Mouse (Mus musculus): ENCODE measurements at regions not wholly inside any gene's neighbourhood (a gene's known extent, or its start where the extent isn't known, plus 50 kb on each side); places are given as distances from the start of the nearest gene placed in this dataset.

DNA sequence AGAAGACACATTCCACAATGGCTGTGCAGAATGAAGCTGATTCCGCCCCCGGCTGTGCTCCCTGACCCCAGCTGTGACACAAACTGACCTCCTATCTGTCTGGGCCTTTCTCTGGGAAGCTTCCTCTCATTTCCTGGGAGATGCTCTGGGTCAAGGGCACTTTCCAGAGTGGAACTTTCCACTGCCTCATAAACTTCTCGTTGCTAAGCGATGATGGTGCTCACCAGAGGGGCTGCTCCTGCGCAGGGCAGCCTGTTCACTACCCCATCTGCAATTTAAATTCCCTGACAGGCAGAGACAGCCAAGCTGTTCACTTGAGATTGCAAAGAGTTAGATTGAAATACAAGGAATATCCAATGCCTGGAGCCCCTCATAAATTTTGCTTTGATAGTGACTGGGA lies 116.7 kb upstream of the 1700012A03Rik start:
- H3K27ac ChIP-seq: no peak overlapping the region
- DNase-seq (ENCODE audit: low spot score): peak; percentile 77
- H3K9ac ChIP-seq (ENCODE audit: low read depth, low read length): no peak overlapping the region
- no peak overlapping the region for H3K4me3 ChIP-seq (replicated peaks; ENCODE audit: low read depth, low read length)
- no peaks in the 10 kb centered on the region for H3K36me3 ChIP-seq (ENCODE audit: insufficient read depth, low read length)
- H3K4me2 ChIP-seq (ENCODE audit: low read length): peak overlapping the region; percentile 36
- TF ChIP-seq CTCF (IDR thresholded peaks at IDR 0.05; ENCODE audit: low read depth): no peak
- H3K9me3 ChIP-seq (replicated peaks; ENCODE audit: low read length): no peaks in the 10 kb centered on the region
- 23% methylated on average over 5 of the region's 5 CpGs for WGBS
- no peak; the same call in 1 of the 2 replicates for ATAC-seq (replicated peaks; ENCODE audit: low FRiP score, low read depth)
- H3K4me1 ChIP-seq (replicated peaks; ENCODE audit: insufficient read depth, low read length): peaks cover 7% of the 10 kb centered on the region; the same call in 1 of the 2 replicates
- H3K27me3 ChIP-seq (ENCODE audit: insufficient read depth, low read length): no peaks in the 10 kb centered on the region

DNA sequence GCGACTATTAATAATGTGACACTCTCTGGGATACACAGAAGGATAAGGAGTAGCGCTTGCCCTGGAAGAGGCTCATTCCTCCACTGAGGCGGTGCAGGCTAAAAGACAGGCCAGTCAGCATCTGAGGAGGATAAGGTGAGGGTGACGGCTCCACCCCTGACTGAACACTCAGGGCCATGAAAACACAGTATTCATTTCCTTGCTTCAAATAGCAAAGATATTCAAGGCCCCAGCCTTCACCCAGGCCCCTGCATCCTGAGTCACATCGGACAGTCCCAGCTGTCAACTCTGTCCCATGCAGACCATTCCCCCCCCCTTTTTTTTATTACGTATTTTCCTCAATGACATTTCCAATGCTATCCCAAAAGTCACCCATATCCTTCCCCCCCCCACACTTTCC lies 118.9 kb upstream of the 1700012A03Rik start:
- Histone ChIP-seq H3K27ac (no peak overlapping the region), H3K4me2 (ENCODE audit: low read length) (no peak overlapping the region), H3K4me3 (replicated peaks; ENCODE audit: low read depth, low read length) (no peak overlapping the region), H3K27me3 (ENCODE audit: insufficient read depth, low read length) (no peaks in the 10 kb centered on the region), H3K36me3 (ENCODE audit: insufficient read depth, low read length) (no peaks in the 10 kb centered on the region), H3K4me1 (replicated peaks; ENCODE audit: insufficient read depth, low read length) (peaks cover 7% of the 10 kb centered on the region; the same call in 1 of the 2 replicates), H3K9me3 (replicated peaks; ENCODE audit: low read length) (no peaks in the 10 kb centered on the region), H3K9ac (ENCODE audit: low read depth, low read length) (no peak overlapping the region)
- ATAC-seq (replicated peaks; ENCODE audit: low FRiP score, low read depth) (no peak), DNase-seq (ENCODE audit: low spot score) (no peak)
- 73% methylated on average over 6 of the region's 6 CpGs for WGBS
- TF ChIP-seq CTCF (IDR thresholded peaks at IDR 0.05; ENCODE audit: low read depth): no peak

DNA sequence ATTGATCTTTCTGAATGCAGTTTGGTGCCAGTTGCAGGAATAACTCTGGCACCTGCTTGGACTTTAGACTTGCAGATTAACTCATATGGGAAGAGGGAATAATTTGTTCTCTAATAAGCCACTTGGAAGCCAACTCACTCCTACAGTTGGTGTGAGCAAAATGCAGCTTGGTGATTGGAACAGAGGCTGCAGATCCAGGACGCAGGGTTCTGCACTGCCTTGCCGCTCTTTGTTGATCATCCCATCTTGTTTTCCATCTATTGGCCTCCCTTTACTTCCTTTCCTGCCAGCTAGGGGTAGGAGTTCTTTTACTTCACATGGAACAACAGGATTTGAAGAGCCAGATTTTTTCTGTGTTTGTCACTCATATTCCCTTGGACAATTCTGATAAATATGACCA lies 120.9 kb upstream of the 1700012A03Rik start:
- 86% methylated on average over 2 of the region's 2 CpGs for WGBS
- H3K4me2 ChIP-seq (ENCODE audit: low read length): no peak overlapping the region
- no peak overlapping the region for H3K27ac ChIP-seq
- no peaks in the 10 kb centered on the region for H3K36me3 ChIP-seq (ENCODE audit: insufficient read depth, low read length)
- peaks cover 7% of the 10 kb centered on the region; the same call in 1 of the 2 replicates for H3K4me1 ChIP-seq (replicated peaks; ENCODE audit: insufficient read depth, low read length)
- no peaks in the 10 kb centered on the region for H3K27me3 ChIP-seq (ENCODE audit: insufficient read depth, low read length)
- H3K9ac ChIP-seq (ENCODE audit: low read depth, low read length): no peak overlapping the region
- H3K9me3 ChIP-seq (replicated peaks; ENCODE audit: low read length): no peaks in the 10 kb centered on the region
- DNase-seq (ENCODE audit: low spot score) (no peak), ATAC-seq (replicated peaks; ENCODE audit: low FRiP score, low read depth) (no peak)
- no peak overlapping the region for H3K4me3 ChIP-seq (replicated peaks; ENCODE audit: low read depth, low read length)
- TF ChIP-seq CTCF (IDR thresholded peaks at IDR 0.05; ENCODE audit: low read depth): no peak

DNA sequence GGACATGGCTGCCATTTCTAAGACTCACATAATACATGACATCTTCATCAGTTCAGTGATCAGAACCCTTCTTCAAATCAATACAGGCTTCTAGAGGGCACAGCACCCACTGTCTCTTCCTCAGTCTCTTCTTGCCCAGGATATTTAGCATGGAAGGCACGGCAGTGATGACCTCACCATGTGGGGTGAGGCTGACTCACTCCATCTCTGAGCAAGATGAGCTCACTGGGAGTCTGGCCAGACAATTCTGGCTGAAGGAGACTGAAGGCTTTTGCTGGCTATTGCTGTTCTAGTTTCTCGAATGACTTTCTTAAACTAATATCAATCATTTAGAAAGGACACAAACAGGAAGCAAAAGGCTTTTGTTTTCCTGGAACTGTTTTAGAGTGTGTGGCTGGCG lies 122.9 kb upstream of the 1700012A03Rik start:
- whole genome bisulfite sequencing: 44% methylated on average over 3 of the region's 3 CpGs
- ATAC-seq (replicated peaks; ENCODE audit: low FRiP score, low read depth): no peak

DNA sequence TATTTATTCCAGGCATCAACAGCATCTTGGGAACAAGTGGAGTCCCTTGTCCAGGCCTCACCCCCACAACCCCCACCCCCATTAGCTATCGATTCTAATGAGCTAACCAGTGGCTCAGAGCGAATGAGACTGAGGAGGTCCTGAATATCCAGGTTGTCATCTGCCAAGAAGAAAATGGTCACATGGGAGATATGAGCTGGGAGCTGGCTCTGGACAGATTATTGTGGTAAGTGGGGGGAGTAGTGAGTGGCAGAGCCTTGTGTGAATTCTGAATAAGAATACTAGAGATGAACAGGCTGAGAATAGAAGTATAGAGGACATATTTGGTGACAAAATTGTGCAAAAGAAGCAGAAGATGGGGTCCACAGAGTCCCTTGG lies 125.4 kb upstream of the 1700012A03Rik start:
- H3K4me3 ChIP-seq (replicated peaks; ENCODE audit: low read depth, low read length): no peak overlapping the region

More for the DNA sequence above, 122.9 kb upstream of the 1700012A03Rik start:
- no peaks in the 10 kb centered on the region for H3K27me3 ChIP-seq (ENCODE audit: insufficient read depth, low read length)
- H3K36me3 ChIP-seq (ENCODE audit: insufficient read depth, low read length): no peaks in the 10 kb centered on the region
- no peaks in the 10 kb centered on the region for H3K4me1 ChIP-seq (replicated peaks; ENCODE audit: insufficient read depth, low read length)
- no peak for DNase-seq (ENCODE audit: low spot score)
- no peak overlapping the region for H3K4me2 ChIP-seq (ENCODE audit: low read length)
- TF ChIP-seq CTCF (IDR thresholded peaks at IDR 0.05; ENCODE audit: low read depth): no peak
- no peak overlapping the region for H3K9ac ChIP-seq (ENCODE audit: low read depth, low read length)
- H3K27ac ChIP-seq: no peak overlapping the region
- no peak overlapping the region for H3K4me3 ChIP-seq (replicated peaks; ENCODE audit: low read depth, low read length)
- no peaks in the 10 kb centered on the region for H3K9me3 ChIP-seq (replicated peaks; ENCODE audit: low read length)

DNA sequence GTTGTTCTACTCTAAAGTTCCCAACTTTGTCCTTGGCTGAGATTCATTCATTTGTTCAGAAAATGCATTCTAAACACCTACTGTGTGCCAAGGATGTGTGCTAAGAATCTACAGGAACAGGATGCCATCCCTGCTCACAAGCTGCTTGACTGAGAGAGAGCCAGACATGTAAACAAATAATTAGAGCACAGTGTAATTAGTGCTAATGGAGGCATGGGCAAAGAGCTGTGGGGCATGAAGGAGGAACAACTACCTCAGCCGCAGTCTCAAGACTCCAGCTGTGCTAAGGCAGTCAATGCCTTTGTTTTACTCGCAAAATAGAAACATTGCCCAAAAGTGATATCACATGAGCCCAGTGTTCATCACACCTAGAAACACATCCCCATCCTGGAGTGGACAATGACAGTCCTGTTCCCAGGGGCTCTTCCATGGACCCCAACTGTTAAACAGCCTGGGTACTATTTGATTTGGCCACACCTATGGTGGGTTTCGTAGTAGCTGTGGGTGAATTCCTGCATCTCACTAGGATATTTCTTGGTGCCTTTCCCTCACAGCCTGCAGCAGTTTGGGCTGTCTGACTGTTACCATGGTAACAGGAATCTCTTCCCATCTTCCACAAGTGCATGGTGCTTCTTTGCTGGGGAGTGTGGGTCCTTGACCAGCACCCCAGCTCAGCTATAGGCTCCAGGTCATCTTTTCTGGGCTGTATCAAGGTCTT lies 125.9 kb upstream of the 1700012A03Rik start:
- Histone ChIP-seq H3K4me1 (replicated peaks; ENCODE audit: insufficient read depth, low read length) (no peaks in the 10 kb centered on the region), H3K9me3 (replicated peaks; ENCODE audit: low read length) (no peaks in the 10 kb centered on the region), H3K36me3 (ENCODE audit: insufficient read depth, low read length) (no peaks in the 10 kb centered on the region), H3K4me3 (replicated peaks; ENCODE audit: low read depth, low read length) (no peak overlapping the region), H3K9ac (ENCODE audit: low read depth, low read length) (no peak overlapping the region), H3K4me2 (ENCODE audit: low read length) (no peak overlapping the region), H3K27me3 (ENCODE audit: insufficient read depth, low read length) (no peaks in the 10 kb centered on the region), H3K27ac (no peak overlapping the region)
- no peak for DNase-seq (ENCODE audit: low spot score)
- WGBS: 65% methylated on average over 3 of the region's 3 CpGs
- no peak for TF ChIP-seq CTCF (IDR thresholded peaks at IDR 0.05; ENCODE audit: low read depth)
- no peak for ATAC-seq (replicated peaks; ENCODE audit: low FRiP score, low read depth)

More for the DNA sequence above, 125.4 kb upstream of the 1700012A03Rik start:
- Histone ChIP-seq H3K9me3 (replicated peaks; ENCODE audit: low read length) (no peaks in the 10 kb centered on the region), H3K4me1 (replicated peaks; ENCODE audit: insufficient read depth, low read length) (no peaks in the 10 kb centered on the region), H3K27me3 (ENCODE audit: insufficient read depth, low read length) (no peaks in the 10 kb centered on the region), H3K4me2 (ENCODE audit: low read length) (no peak overlapping the region), H3K9ac (ENCODE audit: low read depth, low read length) (no peak overlapping the region), H3K27ac (no peak overlapping the region), H3K36me3 (ENCODE audit: insufficient read depth, low read length) (no peaks in the 10 kb centered on the region)
- ATAC-seq (replicated peaks; ENCODE audit: low FRiP score, low read depth) (no peak), DNase-seq (ENCODE audit: low spot score) (no peak)
- 83% methylated on average over 2 of the region's 2 CpGs for WGBS
- TF ChIP-seq CTCF (IDR thresholded peaks at IDR 0.05; ENCODE audit: low read depth): no peak
